Mouse (Mus musculus) left cerebral cortex, adult 18-20 months (tissue): ENCODE results near the gene Amd1. TPM values are rescaled to one million over a fixed set of nuclear protein-coding genes. Genes with fewer than 3 reads are reported as not detected.

ENCODE experiments used
- DNase-seq, 2 experiments: peaks; one replicate each; pipeline ENCODE4 v3.0.0; 2021 to 2022; ENCODE audit warnings: low spot score in 2 of 2, mixed read lengths in 1 of 2
- long read RNA-seq, 2 experiments: library from polyadenylated mRNA; stranded (forward); transcript quantifications; one replicate each; pipeline ENCODE4 v2.0.0; 2021
- total RNA-seq, 2 experiments: library from RNA; stranded (reverse); gene quantifications; 2 replicates each; pipeline ENCODE4 v1.2.3; 2021

The Amd1 gene
- total RNA-seq: 10 to 100 TPM; 88.6 to 92.4 TPM
- long read RNA-seq, experiment 1, transcript Amd1-201 (8 exons, 3,204 nt): major isoform, 61 of 83 reads
- long read RNA-seq, experiment 1, partial matches to known transcripts: 5 of 83 reads
- long read RNA-seq, experiment 1, other reads (novel, unspliced or antisense): 17 of 83 reads
- long read RNA-seq, experiment 2, transcript Amd1-201 (8 exons, 3,204 nt): major isoform, 47 of 58 reads
- long read RNA-seq, experiment 2, partial matches to known transcripts: 2 of 58 reads
- long read RNA-seq, experiment 2, other reads (novel, unspliced or antisense): 9 of 58 reads

DNA sequence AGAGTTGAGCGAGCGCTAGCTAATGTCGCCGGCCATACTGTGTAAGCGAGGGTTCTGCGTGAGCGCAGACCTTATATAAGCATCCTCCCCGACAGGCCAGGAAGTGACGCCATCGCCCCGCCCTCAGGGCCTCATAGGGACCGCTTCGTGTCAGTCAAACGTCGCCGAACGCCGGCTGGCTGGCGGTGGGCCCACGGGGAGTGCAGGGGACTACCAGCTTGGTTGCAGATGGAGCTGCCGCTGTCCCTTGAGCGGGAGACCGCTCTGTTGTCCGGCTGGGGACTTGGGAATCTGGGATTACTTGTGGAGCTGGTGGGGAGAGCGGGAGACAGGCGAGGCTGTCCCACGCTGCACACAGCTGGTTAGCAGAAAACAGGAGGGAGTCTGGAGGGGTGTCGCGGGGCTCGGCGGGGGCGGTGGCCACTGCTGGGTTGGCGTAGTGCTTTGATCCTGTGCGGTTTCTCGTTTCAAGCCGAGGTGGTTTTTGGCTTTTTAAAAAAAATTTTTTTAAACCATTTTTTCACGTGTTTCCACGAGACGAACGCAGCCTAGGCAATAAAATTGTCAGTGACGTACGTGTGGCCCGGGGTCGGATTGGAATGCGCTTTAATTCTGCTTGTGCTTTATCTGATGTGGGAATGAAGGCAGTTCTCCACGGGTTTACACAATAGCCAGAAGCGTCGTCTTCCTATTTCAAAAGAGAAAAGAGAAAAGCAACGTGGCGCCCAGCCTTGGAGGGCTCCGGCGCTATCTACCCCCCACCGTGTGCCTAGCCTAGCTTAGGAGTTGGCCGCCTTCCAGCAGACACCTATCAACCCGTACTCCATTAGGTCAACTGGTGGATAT, at the start of gene Amd1:
TSS of gene Amd1 (minus strand) at position 47 of the 846 bp plus-strand sequence.
- peak; percentile 100 for DNase-seq

DNA sequence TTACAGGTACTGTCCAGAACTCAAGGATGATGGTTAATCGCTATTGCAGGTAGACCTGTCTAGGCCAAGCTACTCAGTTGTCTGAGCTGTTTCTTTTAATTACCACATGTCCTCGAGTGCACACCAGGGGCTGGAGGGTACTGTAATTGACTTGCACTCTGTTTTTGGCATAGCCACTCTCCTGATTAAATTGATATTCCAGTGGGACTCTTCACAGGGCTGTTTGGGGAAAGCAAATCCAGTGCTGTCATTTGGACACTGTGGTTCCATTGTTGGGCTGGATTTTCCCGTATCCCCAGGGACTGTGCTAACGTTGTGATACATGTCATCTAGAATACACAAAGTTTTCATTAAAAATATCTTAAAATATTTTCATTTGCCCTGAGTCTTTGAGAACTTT, 49.2 kb upstream of the Amd1 start:
- DNase-seq: no peak

DNA sequence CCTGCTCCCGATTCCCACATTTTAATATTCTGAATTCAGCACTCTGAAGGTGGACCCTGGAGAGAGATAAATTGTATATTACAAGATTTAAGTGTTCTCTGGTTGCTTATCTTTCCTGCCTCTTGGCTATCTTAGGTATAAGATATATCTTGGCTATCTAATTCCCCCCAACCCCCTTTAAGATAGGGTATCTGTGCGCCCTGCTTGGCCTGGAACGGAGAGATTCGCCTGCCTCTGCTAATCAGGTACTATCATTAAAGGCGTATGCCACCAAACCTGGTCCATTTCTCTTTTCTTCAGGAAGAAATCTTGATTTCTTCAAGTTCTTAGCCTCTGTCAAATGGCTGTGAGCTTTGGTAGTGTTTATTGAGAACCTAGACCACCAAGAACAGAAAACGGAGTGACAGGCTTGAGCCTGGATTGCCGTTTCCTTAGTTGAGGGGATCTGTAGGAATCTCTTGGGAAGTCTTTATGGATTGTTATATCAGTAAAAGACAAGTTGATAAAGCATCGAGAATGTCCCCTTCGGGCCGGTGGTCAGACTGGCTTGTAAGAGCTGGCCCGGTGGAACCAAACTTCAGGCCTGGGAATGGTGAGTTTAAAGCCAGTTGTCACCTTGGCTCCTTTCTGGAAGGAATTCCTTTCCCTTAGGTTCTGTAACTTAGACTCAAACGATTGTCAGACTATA, 48.4 kb upstream of the Amd1 start:
- no peak for DNase-seq

DNA sequence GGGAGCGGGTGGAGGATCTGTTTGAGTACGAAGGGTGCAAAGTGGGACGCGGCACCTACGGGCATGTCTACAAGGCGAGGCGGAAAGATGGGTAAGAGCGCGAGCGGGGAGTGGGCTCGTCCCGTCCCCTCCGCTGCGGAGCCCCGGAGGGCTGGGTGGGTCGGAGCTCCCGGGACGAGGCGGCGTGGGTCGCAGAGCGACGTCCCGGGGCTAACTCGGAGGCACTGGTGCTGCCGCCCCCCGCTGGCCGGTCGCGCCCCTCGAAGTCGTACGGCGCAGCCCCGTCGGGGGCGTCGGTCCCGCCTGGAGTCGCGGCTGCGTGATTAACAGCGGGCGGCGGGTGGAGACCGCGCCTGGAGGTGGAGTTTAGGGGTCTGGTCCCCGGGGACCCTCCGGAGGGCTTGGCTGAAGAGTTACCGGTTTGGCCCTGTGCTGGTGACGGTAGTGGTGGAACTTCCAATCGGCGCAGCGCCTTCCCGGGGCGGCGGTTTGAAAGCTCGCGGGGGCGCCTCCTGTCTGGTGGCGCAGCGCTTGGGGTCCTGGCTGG, 47.7 kb upstream of the Amd1 start:
- peak; percentile 36 to 44 for DNase-seq

DNA sequence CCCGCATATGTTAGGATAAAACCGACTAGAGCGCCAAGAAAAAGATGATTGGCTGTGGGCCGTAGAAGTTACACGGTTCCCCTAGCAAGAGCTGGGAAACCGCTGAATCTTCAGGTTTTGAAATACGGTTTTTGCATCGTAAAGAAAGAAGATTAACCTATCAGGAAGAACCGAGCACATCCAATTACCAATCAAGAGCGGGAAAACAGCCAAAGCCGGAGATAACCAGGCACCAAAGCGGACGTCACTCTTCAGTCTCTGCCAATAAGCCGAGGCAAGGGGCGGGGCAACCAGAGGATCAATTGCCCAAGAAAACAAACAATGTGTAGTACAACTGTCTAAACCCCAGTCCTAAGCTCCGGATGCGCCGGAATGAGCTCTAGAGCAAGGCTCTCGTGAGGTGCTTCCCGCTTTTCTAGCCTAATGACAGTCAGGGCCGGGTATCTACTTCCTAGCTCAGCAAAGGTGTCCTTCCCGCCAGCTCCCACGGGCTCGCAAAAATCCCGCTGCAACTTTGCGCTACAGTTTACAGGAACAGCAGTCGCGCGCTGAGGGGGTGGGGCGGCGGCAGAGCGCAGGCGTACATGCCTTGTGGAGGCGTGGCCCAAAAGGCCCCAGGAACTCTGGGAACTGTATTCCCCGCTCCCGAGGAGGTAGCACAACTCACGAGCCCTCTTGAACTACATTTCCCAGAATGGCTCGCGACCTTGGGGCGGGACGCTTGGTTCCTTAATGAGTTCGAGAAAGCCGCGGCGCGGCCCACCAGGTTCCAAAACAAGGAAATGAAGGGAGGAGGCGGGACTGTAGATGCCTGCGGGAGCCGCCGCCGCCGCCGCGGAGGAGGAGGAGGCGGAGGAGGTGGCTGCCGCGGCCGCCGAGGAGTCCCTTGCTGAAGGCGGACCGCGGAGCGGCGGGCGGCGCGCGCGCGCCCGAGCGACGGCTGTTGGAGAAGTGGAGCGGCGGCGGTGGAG, 46.9 kb upstream of the Amd1 start:
- DNase-seq: peak; percentile 94 to 95

DNA sequence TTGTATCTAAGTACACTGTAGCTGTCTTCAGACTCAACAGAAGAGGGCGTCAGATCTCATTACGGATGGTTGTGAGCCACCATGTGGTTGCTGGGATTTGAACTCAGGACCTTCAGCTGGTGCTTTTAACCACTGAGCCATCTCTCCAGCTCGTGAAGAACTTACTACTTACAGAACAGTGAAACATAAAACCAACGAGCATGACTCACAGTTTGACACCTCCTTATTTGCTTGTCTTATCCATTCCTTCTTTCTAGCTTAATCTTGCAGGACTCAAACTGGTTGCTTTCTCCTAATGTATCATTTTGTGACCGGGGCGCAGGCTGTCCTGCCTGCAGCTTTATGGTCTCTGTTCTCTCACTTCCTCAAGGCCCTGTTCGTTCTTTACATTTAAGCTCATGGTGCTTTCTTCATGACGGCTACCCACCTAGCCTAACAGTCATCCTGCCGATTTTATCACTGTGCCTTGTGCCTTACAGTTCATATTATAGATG, 45.5 kb upstream of the Amd1 start:
- DNase-seq: no peak

DNA sequence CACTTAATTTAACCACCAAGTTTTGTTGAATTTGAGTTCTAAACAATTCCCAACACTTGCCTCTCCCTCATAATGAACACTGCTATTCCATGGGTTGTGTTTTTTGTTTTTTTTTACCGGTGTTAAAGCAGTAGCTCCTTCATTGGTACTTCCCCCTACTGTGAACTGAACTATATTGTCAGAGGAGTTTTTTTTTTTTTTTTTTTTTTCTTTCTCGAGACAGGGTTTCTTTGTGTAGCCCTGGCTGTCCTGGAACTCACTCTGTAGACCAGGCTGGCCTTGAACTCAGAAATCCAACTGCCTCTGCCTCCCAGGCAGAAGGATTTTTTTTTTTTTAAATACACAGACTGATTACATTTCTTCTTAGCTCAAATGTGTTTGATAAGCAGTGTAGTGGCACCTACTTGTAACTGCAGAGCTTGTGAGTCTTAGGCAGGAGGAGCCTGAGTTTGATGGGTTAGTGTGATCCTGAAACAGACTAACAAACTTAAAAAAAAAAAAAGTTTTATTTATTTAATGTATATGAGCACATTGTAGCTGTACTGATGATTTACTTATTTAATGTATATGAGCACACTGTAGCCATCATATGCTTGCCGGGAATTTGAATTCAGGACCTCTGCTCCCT, 44.9 kb upstream of the Amd1 start:
- no peak for DNase-seq

DNA sequence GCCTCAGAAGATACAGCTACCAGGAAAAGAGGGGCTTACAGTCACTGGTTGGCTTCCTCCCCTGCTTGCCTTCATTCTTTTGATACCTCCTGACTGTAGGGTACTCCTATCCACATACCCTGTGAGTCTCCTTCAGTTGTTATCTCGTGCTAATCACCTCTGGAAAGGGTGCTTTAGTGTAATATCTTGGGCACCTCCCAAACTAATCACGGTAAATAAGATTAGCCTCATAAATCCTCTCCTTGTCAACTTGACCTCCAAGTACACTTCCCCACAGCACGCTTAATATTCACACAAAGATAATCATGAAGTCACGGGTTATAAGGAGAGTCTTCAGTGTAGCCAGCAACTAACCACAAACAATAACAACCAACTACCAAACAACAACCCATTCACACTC, 40.0 kb upstream of the Amd1 start:
- DNase-seq: no peak

DNA sequence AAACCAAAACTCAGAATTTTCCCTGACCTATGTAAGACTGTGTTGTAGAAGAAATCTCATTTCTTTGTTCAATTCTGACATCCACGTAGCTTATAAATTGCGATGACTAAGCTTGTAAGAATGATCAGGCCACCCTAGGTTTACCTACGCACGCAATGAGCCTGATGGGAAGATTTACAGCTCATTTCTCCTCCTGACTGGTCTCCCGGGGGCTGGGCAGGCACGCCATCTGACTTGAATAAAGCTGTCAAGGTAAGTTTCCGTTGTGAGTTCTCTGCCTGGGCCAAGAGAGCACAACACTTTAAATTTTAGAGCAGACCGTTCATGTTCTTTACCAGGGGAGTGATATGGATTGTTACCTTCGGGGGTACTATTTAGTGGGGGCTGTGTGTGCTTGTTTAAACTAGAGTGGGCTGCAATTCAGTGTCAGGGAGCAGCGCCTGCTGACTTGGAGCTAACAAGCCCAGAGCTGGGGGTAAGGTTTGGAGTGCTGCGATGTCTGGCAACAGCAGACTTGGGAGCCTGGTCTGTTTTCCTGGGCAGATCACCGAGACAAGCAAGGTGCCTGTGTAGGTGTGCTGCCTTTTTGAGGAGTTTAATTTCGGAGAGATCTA, 37.5 kb upstream of the Amd1 start, which contains the start of gene Cdk19:
TSS of gene Cdk19 (plus strand) at position 214 of the 614 bp plus-strand sequence.
- no peak for DNase-seq

DNA sequence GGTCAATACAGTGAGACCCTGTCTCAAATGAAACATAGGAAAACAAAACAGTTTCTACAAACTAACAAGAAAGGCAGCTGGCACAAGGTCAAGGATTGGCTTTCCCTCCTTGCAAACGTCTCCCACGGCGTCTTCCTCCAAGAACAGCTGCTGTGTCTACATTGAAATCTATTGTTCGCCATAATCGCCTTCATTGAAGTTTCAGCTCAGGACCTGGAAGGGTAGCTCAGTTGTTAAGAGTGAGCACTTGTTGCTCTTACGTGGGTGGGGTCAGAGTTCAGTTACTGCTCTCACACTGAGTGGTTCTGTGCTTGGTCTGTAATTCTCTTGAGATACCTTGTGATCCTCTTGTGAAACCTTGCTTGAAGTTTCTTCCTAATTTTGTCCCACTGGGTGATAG, 30.9 kb upstream of the Amd1 start:
- no peak for DNase-seq

DNA sequence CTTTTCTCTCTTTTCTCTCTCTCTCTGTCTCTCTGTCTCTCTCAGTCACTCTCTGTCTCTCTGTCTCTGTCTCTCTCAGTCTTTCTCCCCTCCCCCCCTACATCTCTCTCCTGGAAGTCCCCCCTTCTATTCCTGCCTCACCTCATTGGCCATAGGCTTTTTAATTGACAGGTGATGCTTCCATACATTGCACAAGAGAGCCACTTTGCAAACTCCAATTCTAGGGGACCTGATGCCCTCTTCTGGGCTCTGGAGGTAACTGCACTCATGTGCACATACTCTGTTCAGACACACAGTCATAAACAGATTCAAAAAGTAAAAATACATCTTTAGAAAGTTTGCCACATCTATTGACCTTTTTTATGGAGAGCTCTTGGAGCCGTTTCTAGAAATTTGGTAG, 28.3 kb upstream of the Amd1 start:
- DNase-seq: no peak

DNA sequence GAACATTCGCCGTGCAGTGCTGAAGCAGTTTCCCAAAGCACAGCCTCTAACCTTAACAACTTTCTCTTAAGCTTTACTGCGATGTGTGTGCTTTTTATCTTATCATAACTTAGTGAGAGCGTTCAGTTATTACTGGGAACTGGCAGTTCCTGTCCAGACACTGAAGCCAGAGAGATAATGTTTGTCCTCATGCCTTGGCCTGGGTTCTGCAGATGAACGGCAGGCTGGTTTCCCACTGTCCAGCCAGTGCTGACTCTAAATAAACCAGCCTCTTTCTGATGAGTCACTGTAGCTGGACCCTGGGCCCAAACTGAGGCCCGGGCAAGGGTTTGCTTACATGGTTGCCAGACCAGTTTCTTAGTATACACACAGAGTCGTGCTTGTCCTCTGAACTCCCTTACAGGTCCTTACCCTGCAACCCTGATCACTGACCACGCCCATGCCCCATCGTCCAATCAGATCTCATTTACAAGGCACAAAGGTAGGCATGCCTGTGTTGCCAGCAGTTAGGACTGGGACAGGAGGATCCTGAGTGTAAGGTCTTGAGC, 26.1 kb upstream of the Amd1 start:
- no peak for DNase-seq

DNA sequence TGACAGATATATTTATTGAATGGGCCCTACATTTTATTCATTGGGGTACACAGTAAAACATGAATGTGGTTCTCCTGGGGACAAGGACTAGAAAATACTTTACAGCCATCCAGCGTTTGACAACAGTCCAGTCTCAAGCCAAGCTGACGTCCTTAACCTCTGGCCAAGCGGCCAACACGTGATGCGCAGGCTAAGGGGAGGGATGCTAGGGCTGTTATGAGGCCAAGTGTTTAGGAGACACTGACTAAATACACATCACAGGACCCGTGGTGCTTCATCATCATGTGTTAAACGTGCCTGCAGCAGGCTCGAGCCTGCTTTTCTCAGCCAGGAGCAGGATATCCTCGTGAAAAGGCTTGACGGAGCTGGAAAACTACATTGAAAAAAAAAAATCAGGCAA, 18.3 kb upstream of the Amd1 start:
- no peak for DNase-seq

DNA sequence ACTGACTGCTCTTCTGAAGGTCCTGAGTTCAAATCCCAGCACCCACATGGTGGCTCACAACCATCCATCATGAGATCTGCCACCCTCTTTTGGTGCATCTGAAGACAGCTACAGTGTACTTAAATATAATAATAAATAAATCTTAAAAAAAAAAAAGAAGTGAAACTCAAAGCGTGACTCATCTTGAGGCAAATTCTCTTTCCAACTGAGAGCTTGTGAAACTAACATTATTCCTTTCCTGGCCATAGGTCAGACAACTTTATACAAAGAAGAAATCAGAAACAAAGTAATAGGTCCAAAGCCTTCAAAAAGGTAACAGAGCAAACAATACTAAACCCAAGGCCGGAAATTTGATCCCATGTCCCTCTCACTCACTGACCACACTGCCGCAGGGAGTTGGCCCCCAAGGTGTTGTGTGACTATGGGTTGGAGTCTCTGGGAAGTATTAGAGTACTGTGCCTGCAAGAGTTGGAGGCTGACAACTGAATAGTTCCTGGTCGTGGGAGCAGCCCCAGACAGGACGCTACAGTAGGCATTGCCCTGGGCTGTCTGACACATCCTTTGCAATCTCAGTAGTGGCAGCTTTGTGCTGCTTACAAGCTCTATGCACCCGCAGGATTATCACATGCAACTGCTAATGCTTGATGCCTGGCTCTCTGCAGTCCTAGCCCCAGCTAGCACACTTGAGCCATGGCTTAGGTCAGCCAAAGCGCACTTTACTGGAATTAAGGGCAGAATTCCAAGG, 15.0 kb upstream of the Amd1 start:
- no peak for DNase-seq

DNA sequence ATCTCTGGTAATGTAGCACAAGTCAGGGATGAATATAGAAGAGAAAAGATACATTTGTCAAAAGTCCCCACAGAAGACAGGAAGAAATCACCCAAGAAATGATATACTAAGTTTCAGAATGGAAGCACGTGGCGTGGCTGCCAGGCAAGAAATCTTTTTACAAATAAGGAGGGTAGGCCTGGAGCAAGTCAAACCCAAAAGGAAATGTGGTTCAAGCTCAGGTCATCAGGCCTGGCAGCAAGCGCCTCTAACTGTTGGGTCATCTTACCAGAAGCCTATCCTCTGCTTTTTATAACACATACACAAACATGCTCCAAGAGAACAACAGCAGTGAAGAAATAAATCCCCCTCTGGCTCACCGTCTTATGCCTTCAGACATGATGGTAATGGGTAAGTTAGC, 10.8 kb upstream of the Amd1 start:
- DNase-seq: no peak

DNA sequence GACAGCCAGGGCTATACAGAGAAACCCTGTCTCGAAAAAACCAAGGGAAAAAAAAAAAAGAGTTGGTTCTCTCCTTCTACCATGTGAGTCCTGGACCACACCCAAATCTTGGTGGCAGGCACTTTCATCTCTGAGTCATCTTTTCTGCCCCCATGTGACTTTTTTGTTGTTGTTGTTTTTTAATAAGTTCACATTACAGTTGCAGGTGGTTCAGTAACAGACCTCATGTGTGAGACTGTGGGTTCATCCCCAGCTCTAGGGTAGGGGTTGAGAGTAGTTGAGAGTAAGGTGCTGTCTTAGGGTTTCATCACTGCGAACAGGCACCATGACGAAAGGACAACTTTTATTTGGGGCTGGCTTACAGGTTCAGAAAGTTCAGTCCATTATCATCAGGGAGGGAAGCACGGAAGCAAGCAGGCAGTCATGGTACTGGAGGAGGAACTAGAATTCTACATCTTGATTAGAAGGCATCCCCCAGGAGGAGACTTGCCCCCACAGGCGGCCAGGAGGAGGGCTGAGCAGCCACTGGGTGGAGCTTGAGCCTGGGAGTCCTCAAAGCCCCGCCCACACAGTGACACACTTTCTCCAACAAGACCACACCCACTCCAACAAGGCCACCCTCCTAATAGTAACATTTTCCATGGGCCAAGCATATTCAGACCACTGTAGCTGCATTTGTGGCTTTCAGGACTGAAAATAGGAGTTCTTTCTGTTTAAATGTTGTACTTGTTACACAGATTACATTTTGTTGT, 8.1 kb upstream of the Amd1 start:
- no peak for DNase-seq

DNA sequence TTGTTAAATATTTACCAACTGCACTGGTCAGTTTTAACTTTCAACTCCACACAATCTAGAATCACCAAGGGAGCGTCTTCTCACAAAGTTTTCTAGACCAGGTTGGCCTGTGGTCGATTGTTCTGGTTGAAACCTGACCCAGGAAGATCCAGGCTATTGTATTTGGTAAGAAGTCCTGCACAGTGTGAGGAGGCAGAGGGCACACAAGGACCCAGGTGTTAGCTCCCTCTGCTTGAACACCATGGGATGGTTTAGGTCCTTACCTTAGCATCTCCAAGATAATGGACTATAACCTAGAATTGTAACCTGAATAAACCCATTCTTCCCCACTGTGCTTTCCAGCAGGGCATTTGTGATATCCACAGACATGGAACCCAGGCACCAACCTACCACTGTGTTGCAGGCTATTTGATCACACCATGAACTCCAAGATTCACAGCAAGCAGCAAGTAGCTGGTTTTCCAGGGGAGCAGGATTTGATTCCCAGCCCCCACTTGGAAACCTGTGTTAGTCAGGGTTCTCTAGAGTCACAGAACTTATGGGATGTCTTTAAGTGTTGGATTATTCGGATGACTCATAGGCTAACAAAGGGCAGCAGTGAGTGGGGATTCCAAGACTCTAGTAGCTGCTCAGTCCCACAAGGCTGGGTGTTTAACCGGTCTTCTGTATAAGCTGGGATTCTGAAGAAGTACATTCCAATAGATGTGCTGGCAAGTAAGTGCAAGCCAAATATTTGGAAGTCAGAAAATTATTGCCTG, 6.0 kb upstream of the Amd1 start:
- no peak for DNase-seq
